Mouse (Mus musculus) ES-Bruce4 (cell line): Measurements from ENCODE around the gene Plin3. TPM values are rescaled to one million over a fixed set of nuclear protein-coding genes. Genes with fewer than 3 reads are reported as not detected.

Experiments used
- H3K27ac ChIP-seq: 2 replicates; pipeline ENCODE4 v1.5.1; 2012; ENCODE audit warnings: low read length, inconsistent platforms; ENCODE audit not compliant: insufficient read depth
- H3K27me3 ChIP-seq: 2 replicates; pipeline ENCODE4 v1.6.1; 2012; ENCODE audit warnings: mild to moderate bottlenecking, low read length, inconsistent platforms; ENCODE audit not compliant: control insufficient read depth, poor library complexity, insufficient read depth, severe bottlenecking
- H3K36me3 ChIP-seq: 2 replicates; pipeline ENCODE4 v1.6.1; 2012; ENCODE audit warnings: inconsistent platforms, mild to moderate bottlenecking, low read length, moderate library complexity; ENCODE audit not compliant: control insufficient read depth, poor library complexity, insufficient read depth, severe bottlenecking
- H3K4me1 ChIP-seq: one replicate; pipeline ENCODE4 v1.8.1; 2011; ENCODE audit warnings: low read length; ENCODE audit not compliant: control insufficient read depth, insufficient read depth
- H3K4me3 ChIP-seq: 2 replicates; pipeline ENCODE4 v1.5.1; 2011; ENCODE audit warnings: low read depth, mild to moderate bottlenecking, low read length
- H3K9ac ChIP-seq: 2 replicates; pipeline ENCODE4 v1.6.1; 2012; ENCODE audit warnings: low read depth, mild to moderate bottlenecking, inconsistent platforms; ENCODE audit not compliant: poor library complexity, severe bottlenecking
- H3K9me3 ChIP-seq: replicated peaks from 2 replicates; pipeline ENCODE4 v1.6.1; 2012; ENCODE audit warnings: mild to moderate bottlenecking, low read length, inconsistent platforms; ENCODE audit not compliant: control insufficient read depth, poor library complexity, insufficient read depth, severe bottlenecking
- CTCF ChIP-seq: IDR thresholded peaks from one replicate; pipeline ENCODE4 v1.8.1; 2011; ENCODE audit warnings: low read depth, low read length
- EP300 ChIP-seq: IDR thresholded peaks from 2 replicates; pipeline ENCODE4 v1.6.1; 2011; ENCODE audit warnings: low read depth, low read length; ENCODE audit not compliant: insufficient read depth
- POLR2A ChIP-seq: IDR thresholded peaks from one replicate; pipeline ENCODE4 v1.8.1; 2011; ENCODE audit warnings: low read length; ENCODE audit not compliant: insufficient read depth
- polyA plus RNA-seq: library from polyadenylated mRNA; stranded (reverse); fragments of >200 nt; gene quantifications from 2 replicates; pipeline ENCODE4 v1.2.4, GENCODE M21; 2011; ENCODE audit warnings: low read depth; ENCODE audit not compliant: missing spikeins, insufficient read depth, insufficient read length

Gene Plin3
- polyA plus RNA-seq, result 57.1 and 60.2 TPM in 2 replicates

GRCm38 (mm10) chr17:56292531-56293222, at the start of gene Plin3:
Plin3 (minus strand) TSS chr17:56292873.
- Histone ChIP-seq H3K36me3 (no peaks in the 10 kb centered on the region), H3K9ac (peak within 1 kb of the TSS; percentile 65), H3K27me3 (no peaks in the 10 kb centered on the region), H3K9me3 (no peaks in the 10 kb centered on the region), H3K4me3 (no peak within 1 kb of the TSS), H3K4me1 (peaks cover 9% of the 10 kb centered on the region), H3K27ac (peak within 1 kb of the TSS; percentile 86; the same call in 1 of the 2 replicates)
- no peak for TF ChIP-seq EP300
- no peak for TF ChIP-seq CTCF
- TF ChIP-seq POLR2A, result no peak

DNA sequence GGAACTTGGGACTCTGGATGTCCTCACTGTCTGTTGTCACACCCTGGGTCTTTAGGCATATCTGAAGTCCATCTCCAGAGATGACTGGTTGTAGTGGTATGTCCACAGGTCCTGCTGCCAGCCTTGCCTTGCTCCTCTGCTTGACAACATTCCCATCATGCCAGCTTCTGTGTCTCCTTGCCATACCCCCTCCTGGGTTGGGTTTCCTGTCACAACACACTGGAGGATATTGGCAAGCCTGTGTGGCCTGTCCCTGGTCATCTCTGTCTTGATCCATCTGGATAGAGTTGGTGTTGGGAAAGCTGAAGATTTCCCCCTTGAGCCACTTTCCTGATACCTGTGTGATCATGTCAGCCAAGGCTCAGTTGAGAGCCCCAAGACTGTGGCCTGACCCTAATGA, 48.0 kb upstream of the Plin3 start:
- Histone ChIP-seq H3K9ac (no peak overlapping the region), H3K4me1 (no peaks in the 10 kb centered on the region), H3K36me3 (no peaks in the 10 kb centered on the region), H3K9me3 (no peaks in the 10 kb centered on the region), H3K27ac (no peak overlapping the region), H3K4me3 (no peak overlapping the region), H3K27me3 (no peaks in the 10 kb centered on the region)
- TF ChIP-seq CTCF (no peak), EP300 (no peak), POLR2A (no peak)

DNA sequence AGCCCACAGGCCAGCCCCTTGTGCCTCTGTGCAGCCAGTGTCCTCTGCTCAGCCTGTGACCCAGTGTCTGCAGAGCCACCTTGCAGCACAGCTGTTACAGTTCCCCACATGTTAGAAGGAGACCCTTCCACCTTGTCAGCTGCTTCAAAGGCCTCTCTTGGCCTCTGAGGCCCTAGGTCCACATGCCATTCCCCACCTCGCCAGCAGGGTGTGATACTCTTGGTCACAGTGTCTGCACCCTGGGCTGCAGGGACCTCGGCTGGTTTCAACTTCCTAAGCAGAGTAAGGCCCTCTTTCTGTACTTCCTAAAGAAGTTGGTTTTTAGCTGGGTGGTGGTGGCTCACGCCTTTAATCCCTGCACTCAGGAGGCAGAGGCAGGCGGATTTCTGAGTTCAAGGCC, 46.2 kb upstream of the Plin3 start:
- Histone ChIP-seq H3K36me3 (no peaks in the 10 kb centered on the region), H3K27me3 (no peaks in the 10 kb centered on the region), H3K27ac (no peak overlapping the region), H3K9me3 (no peaks in the 10 kb centered on the region), H3K4me3 (no peak overlapping the region), H3K4me1 (no peaks in the 10 kb centered on the region), H3K9ac (no peak overlapping the region)
- TF ChIP-seq EP300 (no peak), CTCF (peak; percentile 53), POLR2A (no peak)

DNA sequence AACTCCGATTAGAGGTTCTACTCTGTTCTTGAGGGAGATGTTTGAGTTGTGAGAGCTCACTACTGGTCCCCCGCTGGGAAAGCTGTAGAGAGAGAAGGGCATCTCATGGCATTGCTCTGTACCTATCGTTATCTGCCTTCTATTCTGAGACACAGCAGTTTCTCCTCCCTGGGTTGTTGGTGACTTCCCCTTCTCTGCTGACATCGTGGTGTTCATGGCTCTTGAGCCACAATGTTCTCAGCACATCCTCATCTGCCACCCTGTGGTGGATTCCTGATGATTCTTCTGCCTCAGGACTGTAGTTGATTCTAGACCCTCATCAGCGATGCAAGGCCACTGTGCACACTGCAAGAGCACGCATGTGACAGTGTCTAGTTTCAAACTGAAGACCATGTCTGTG, 45.1 kb upstream of the Plin3 start:
- Histone ChIP-seq H3K27ac (no peak overlapping the region), H3K27me3 (no peaks in the 10 kb centered on the region), H3K36me3 (no peaks in the 10 kb centered on the region), H3K4me3 (no peak overlapping the region), H3K9ac (no peak overlapping the region), H3K9me3 (no peaks in the 10 kb centered on the region), H3K4me1 (no peaks in the 10 kb centered on the region)
- TF ChIP-seq POLR2A, result no peak
- TF ChIP-seq EP300, result no peak
- no peak for TF ChIP-seq CTCF

DNA sequence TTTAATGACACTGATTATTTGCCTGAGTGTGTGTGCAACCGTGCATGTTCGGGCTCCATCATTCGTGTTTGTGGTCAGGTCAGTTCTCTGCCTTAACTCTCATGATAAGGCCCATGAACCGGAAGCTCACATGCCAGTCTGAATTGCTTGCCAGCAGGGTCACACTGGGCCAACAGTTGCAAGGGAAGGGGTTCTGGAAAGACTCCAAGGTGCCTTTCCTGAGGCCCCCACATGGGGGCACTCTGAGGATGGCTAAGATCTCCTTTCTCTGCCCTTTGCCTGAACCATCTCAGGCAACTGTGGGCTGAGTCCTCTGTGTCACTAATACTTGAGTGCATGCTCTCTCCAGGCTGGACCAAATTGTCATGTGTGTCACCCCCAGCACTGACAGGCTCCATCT, 44.5 kb upstream of the Plin3 start:
- H3K9ac ChIP-seq, result no peak overlapping the region
- no peaks in the 10 kb centered on the region for H3K27me3 ChIP-seq
- TF ChIP-seq POLR2A, result no peak
- peak; percentile 65 for TF ChIP-seq CTCF
- H3K27ac ChIP-seq, result no peak overlapping the region
- no peak overlapping the region for H3K4me3 ChIP-seq
- no peaks in the 10 kb centered on the region for H3K36me3 ChIP-seq
- H3K9me3 ChIP-seq, result no peaks in the 10 kb centered on the region
- no peaks in the 10 kb centered on the region for H3K4me1 ChIP-seq

- Histone ChIP-seq H3K9me3 (no peaks in the 10 kb centered on the region), H3K27ac (no peak overlapping the region), H3K9ac (no peak overlapping the region), H3K4me1 (no peaks in the 10 kb centered on the region), H3K4me3 (no peak overlapping the region), H3K27me3 (no peaks in the 10 kb centered on the region), H3K36me3 (no peaks in the 10 kb centered on the region)
- TF ChIP-seq CTCF (peak; percentile 61), EP300 (no peak), POLR2A (no peak)
These were observed 40.3 kb upstream of the Plin3 start for GRCm38 (mm10) chr17:56332987-56333386.
